Mouse (Mus musculus) midbrain, embryonic 15.5 days (tissue): ENCODE data around the gene Tmcc3. TPM values are rescaled to one million over a fixed set of nuclear protein-coding genes. Genes with fewer than 3 reads are reported as not detected.

ENCODE experiments used
- ATAC-seq: fragments of 200-750 bp; cut with Nextera tagmentation; replicated peaks from 2 replicates; pipeline ENCODE4 v1.8.0; 2017; ENCODE audit warnings: moderate TSS enrichment
- H3K27ac ChIP-seq: fragments of 300-500 bp; sonication (generic); 2 replicates; pipeline ENCODE4 v1.5.1; 2015; ENCODE audit warnings: mild to moderate bottlenecking, inconsistent platforms
- H3K27me3 ChIP-seq: fragments of 300-500 bp; sonication (generic); replicated peaks from 2 replicates; pipeline ENCODE4 v1.6.1; 2015; ENCODE audit warnings: inconsistent platforms
- H3K36me3 ChIP-seq: fragments of 300-500 bp; sonication (generic); replicated peaks from 2 replicates; pipeline ENCODE4 v1.6.1; 2015; ENCODE audit warnings: inconsistent platforms
- H3K4me1 ChIP-seq: fragments of 300-500 bp; sonication (generic); 2 replicates; pipeline ENCODE4 v1.6.1; 2015; ENCODE audit warnings: inconsistent platforms
- H3K4me2 ChIP-seq: fragments of 300-500 bp; sonication (generic); 2 replicates; pipeline ENCODE4 v1.6.1; 2015; ENCODE audit warnings: inconsistent platforms, mild to moderate bottlenecking, moderate library complexity
- H3K4me3 ChIP-seq: fragments of 300-500 bp; sonication (generic); 2 replicates; pipeline ENCODE4 v1.5.1; 2015; ENCODE audit warnings: mild to moderate bottlenecking, inconsistent platforms
- H3K9ac ChIP-seq: fragments of 300-500 bp; sonication (generic); 2 replicates; pipeline ENCODE4 v1.6.1; 2015; ENCODE audit warnings: mild to moderate bottlenecking, inconsistent platforms
- H3K9me3 ChIP-seq: fragments of 300-500 bp; sonication (generic); 2 replicates; pipeline ENCODE4 v1.6.1; 2016; ENCODE audit warnings: inconsistent platforms
- WGBS: fragments of 180-500 bp; shearing (Covaris S2); methylation state at CpG from one replicate; pipeline ENCODE4 v1.1.7; 2015; ENCODE audit warnings: mixed read lengths; 5-methylcytosine and 5-hydroxymethylcytosine counted together
- polyA plus RNA-seq: library from polyadenylated mRNA; unstranded; fragments of >200 nt; fragmentation: Nextera tagmentation; extraction: Ambion mirVana; gene quantifications from 2 replicates; pipeline ENCODE4 v1.2.1, GENCODE M21; 2015

The Tmcc3 gene
- polyA plus RNA-seq: 12.0 and 13.7 TPM in 2 replicates

DNA sequence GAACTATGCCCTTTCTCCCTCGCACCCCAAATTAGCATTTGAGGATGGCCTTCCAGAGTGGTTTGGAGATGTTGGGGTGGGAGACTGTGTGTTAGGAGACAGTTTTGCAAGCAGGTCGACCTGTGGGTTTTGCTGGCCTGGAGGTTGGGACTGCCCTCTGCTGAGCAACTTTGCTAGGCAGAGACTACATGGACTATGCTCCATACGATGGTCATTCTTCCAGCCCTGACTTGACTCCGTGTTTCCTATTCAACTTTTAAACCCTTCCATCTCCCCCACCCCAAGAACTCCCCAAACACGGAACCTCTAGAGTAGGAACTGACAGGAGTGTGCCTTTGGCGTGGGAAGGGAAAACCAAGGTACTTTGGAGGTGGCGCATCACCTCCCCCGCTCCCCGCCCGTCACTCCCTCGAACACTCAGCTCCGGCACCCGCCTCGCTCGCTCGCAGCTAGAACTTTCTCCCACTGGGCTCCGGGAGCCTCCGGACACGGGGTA, at the start of gene Tmcc3:
Gene Tmcc3 (plus strand): TSS at position 439 of the 496 bp plus-strand sequence.
- Histone ChIP-seq H3K27me3 (no peaks in the 10 kb centered on the region), H3K9me3 (no peaks in the 10 kb centered on the region), H3K9ac (peak within 1 kb of the TSS; percentile 52), H3K4me2 (peak within 1 kb of the TSS; percentile 97), H3K4me1 (peaks cover 12% of the 10 kb centered on the region), H3K27ac (no peak within 1 kb of the TSS), H3K36me3 (no peaks in the 10 kb centered on the region), H3K4me3 (peak within 1 kb of the TSS; percentile 47)
- 2% methylated on average over 19 of the region's 19 CpGs for WGBS
- ATAC-seq: peak; percentile 40

DNA sequence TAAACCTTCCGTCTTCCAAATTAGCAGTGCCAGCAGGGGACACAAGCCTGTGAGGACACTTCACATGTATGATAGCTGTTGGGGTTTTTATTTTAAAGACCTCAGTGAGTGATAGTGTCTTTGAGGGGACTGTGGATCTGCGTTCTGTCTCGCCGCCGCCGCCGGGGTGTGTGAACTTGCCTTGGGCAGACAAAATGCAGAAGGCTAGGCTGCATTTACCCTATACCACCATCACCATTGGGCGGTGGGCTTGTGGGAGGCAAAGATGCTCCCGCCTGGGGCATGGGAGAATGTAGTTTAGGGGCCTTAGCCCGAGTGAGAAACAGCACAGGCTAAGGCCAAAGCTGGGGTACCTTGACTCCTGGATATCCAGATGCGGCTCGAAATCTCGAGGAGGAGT, 49.1 kb upstream of the Tmcc3 start:
- no peak overlapping the region for H3K9ac ChIP-seq
- no peak overlapping the region for H3K27ac ChIP-seq
- H3K4me3 ChIP-seq: no peak overlapping the region
- no peaks in the 10 kb centered on the region for H3K36me3 ChIP-seq
- H3K9me3 ChIP-seq: no peaks in the 10 kb centered on the region
- H3K27me3 ChIP-seq: no peaks in the 10 kb centered on the region
- 93% methylated on average over 13 of the region's 13 CpGs for WGBS
- no peaks in the 10 kb centered on the region for H3K4me1 ChIP-seq
- ATAC-seq: no peak
- H3K4me2 ChIP-seq: no peak overlapping the region

DNA sequence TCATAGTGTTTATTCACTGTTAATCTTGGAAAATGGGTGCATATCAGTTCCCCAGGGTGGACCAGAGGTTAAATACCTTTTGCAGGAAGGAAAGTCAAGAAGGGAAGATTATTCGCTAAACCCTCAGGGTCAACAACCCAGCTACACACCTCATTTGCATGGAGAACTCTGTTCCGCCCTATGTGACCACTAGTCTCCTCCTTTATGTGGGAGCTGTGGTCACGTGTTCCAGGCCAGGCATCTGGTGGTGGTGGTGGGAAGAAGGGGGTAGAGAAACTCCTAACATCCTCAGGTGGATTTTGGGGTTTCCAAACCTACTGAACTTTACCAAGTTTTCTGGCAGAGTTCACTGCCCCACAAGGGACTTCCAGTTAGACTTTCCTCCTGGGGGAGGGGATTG, 48.5 kb upstream of the Tmcc3 start:
- Histone ChIP-seq H3K9ac (no peak overlapping the region), H3K27ac (no peak overlapping the region), H3K36me3 (no peaks in the 10 kb centered on the region), H3K27me3 (no peaks in the 10 kb centered on the region), H3K4me2 (no peak overlapping the region), H3K9me3 (no peaks in the 10 kb centered on the region), H3K4me3 (no peak overlapping the region), H3K4me1 (no peaks in the 10 kb centered on the region)
- no peak for ATAC-seq
- 77% methylated on average over 3 of the region's 3 CpGs for WGBS

DNA sequence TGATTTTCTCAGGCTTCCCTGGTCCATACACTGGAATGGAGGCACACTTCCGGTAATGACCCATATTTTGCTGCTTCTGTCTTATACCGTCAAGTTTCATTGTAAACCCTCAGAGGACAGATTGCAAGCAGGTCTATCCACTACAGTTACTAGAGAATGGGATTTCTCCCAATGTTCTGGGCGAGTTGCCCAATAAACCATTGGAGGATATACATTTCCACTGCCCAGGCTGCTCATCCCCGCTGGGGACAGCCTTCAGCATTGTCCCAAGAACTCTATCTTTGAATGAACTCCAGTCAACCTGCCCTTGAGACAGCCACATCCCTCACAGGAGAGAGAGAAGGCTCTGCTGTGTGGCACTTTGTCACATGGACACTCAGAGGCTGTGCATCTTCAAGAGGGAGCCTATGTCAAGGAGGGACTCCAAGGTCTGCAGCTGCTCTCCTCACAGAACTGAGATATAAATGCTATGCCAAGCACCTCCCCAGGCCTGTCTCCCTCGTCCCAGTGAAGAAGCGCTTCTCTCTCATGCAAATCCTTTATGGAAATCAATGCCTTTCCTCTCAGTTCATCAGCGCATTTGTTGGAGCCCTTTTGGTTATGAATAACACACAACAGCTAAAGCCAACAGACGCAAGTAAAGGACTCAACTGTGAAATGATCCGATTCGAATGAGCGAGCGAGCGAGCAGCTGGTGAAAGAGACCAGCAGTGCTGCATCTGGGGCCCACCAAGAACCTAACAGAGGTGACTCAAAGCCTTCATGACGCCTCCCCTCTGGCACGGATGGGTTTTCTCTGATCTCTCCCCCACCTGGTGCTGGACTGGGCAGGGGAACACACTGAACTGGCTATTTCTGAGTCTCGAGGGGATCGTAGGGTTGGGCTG, 45.9 kb upstream of the Tmcc3 start:
- Histone ChIP-seq H3K4me3 (no peak overlapping the region), H3K9me3 (no peaks in the 10 kb centered on the region), H3K4me1 (no peaks in the 10 kb centered on the region), H3K4me2 (no peak overlapping the region), H3K27ac (no peak overlapping the region), H3K27me3 (no peaks in the 10 kb centered on the region), H3K36me3 (no peaks in the 10 kb centered on the region), H3K9ac (no peak overlapping the region)
- no peak for ATAC-seq
- 55% methylated on average over 17 of the region's 17 CpGs for WGBS

DNA sequence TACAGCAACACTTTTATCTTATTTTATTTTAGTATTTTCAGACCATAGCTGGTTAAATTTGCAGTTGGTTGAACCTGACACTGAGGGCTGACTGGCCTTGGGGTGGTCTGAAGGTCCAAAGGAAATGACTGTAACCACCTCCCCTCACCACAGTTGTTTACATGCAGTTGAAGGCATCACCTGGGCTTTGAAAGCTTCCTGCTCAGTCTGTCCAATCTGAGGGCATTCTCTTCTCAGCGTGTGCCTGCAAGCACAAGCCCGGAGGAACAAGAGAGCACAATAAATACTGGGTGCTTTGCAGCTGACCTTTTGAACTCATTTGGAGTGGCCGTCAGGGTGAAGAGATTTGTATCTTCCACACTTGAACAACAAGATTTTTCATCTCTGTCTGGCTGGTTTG, 36.4 kb upstream of the Tmcc3 start:
- no peak overlapping the region for H3K27ac ChIP-seq
- H3K4me1 ChIP-seq: peaks cover 5% of the 10 kb centered on the region; the same call in 1 of the 2 replicates
- H3K4me2 ChIP-seq: no peak overlapping the region
- WGBS: 26% methylated on average over 3 of the region's 3 CpGs
- no peak overlapping the region for H3K9ac ChIP-seq
- H3K9me3 ChIP-seq: no peaks in the 10 kb centered on the region
- H3K4me3 ChIP-seq: no peak overlapping the region
- no peaks in the 10 kb centered on the region for H3K36me3 ChIP-seq
- H3K27me3 ChIP-seq: no peaks in the 10 kb centered on the region
- no peak for ATAC-seq

DNA sequence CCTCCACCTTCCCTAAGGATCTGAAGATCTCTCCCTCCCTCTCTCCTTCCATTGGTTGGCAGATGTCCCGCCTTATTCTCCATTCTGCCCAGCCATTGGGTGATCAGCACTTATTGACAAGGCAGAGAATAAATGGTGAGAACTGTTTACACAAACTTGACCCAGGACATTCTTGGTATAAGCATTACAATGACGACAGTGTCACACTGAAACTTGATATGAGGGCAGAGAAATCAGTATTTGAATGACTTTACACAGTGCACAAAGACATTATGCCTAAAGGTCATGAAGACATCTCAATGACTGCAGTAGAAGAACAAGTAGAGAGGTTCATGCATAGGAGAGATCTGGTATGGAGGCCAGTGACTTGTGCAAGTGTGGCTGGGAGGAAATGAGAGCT, 35.2 kb upstream of the Tmcc3 start:
- no peak overlapping the region for H3K4me2 ChIP-seq
- ATAC-seq: no peak
- no peak overlapping the region for H3K27ac ChIP-seq
- H3K9ac ChIP-seq: no peak overlapping the region
- H3K27me3 ChIP-seq: no peaks in the 10 kb centered on the region
- no peaks in the 10 kb centered on the region for H3K36me3 ChIP-seq
- H3K9me3 ChIP-seq: no peaks in the 10 kb centered on the region
- H3K4me1 ChIP-seq: peaks cover 5% of the 10 kb centered on the region; the same call in 1 of the 2 replicates
- WGBS: 55% methylated on average over 2 of the region's 2 CpGs
- no peak overlapping the region for H3K4me3 ChIP-seq

DNA sequence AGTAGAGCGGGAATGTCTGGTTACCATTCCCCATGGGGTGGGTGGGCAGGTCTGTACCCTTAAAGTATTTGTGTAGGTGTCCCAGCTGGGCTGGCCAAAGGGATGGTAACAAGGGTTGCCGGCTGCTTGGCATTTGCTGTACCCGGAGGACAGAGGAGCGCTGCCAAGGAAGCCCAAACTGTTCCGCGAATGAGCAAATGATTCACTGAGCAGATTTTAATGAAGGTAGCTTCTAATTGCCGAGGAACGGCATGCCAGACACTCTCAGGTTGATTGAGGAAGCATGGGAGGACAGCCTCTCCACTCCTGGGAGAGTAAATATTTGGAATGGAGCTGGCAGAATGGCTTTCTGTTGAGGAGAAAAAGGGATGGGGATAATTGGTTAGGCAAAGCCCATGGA, 29.6 kb upstream of the Tmcc3 start:
- Histone ChIP-seq H3K36me3 (no peaks in the 10 kb centered on the region), H3K4me1 (peaks cover 5% of the 10 kb centered on the region; the same call in 1 of the 2 replicates), H3K4me2 (no peak overlapping the region), H3K27ac (no peak overlapping the region), H3K27me3 (no peaks in the 10 kb centered on the region), H3K4me3 (no peak overlapping the region), H3K9ac (no peak overlapping the region), H3K9me3 (no peaks in the 10 kb centered on the region)
- no peak for ATAC-seq
- 79% methylated on average over 8 of the region's 8 CpGs for WGBS

DNA sequence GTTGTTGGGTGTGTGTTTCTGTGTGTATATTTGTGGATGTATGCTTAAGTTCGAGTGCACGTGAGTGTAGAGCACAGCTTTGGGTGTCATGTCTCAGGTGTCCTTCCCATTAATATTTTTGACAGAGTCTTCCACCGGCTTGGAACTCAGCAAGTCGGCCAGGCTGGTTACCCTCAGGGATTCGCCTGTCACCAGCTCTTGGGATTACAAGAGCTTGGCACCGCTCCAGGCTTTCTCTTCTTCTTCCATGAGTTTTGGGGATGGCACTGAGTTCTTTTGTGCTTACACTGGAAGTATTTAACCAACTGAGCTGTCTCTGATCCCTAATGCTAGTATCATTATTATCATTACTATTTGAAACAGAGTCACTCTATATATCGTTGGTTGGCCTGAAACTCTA, 29.0 kb upstream of the Tmcc3 start:
- H3K9ac ChIP-seq: no peak overlapping the region
- ATAC-seq: no peak
- 88% methylated on average over 7 of the region's 7 CpGs for WGBS
- peaks cover 5% of the 10 kb centered on the region; the same call in 1 of the 2 replicates for H3K4me1 ChIP-seq
- no peak overlapping the region for H3K4me3 ChIP-seq
- no peaks in the 10 kb centered on the region for H3K9me3 ChIP-seq
- no peak overlapping the region for H3K4me2 ChIP-seq
- H3K27ac ChIP-seq: no peak overlapping the region
- H3K27me3 ChIP-seq: no peaks in the 10 kb centered on the region
- H3K36me3 ChIP-seq: no peaks in the 10 kb centered on the region

DNA sequence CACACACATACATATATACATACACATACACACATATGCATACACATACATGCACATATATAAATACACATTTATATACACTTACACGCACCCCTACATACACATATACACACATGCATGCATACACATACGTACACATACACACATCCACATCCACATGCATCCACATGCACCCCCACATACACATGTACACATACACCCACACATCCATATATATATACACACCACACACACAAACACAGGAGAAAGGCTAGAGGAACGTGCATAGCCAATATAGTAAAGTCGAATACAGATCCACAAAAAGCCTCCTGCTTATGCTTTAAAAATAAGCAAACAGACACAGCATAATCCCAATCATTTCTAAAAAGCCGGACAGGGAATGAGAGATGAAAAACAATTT, 17.3 kb upstream of the Tmcc3 start:
- no peak for ATAC-seq
- H3K27ac ChIP-seq: peak overlapping the region; percentile 62
- no peaks in the 10 kb centered on the region for H3K36me3 ChIP-seq
- no peaks in the 10 kb centered on the region for H3K27me3 ChIP-seq
- WGBS: 72% methylated on average over 5 of the region's 5 CpGs
- peaks cover 14% of the 10 kb centered on the region for H3K4me1 ChIP-seq
- H3K9me3 ChIP-seq: no peaks in the 10 kb centered on the region
- H3K4me2 ChIP-seq: no peak overlapping the region
- H3K9ac ChIP-seq: no peak overlapping the region
- no peak overlapping the region for H3K4me3 ChIP-seq

DNA sequence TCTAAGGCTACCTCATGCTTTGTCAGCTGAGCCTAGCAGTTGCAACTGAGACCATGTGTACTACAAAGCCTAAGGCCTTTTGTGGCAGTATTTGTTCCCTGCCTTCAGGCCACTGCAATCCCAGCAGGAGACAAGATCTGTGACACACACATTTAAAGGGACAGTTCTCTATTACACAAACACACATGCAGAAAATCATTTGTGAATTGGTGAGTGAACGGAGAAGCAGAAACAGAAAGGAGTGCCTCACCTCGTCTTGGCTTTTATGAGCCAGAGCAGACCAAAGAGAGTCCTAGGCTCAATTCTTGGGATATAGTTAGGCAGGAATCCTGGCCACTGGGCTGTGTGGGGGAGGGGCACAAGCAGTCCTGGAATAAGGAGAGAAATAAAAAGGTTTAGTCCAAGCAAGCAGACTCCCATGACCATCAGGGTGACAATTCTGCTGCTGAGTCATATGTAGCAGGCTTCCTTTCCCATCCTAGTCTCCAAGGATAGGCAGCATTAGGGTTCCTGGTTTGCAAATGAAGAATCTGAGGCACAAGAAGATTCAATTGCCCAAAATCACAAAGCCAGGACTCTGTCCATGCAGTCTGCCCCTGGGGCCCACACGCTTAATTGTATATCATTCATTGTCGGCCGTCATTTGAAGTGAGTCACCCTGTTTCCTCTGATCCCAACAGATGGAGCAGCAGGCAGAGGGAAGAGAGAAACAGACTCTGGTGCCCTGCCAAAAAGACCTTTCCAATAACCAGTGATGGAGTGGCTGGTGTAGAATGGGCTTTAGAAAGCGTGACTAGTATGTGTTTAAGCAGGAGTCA, 16.6 kb upstream of the Tmcc3 start:
- Histone ChIP-seq H3K4me2 (no peak overlapping the region), H3K4me1 (peaks cover 14% of the 10 kb centered on the region), H3K36me3 (no peaks in the 10 kb centered on the region), H3K27ac (peak overlapping the region; percentile 62), H3K9ac (no peak overlapping the region), H3K9me3 (no peaks in the 10 kb centered on the region), H3K27me3 (no peaks in the 10 kb centered on the region), H3K4me3 (no peak overlapping the region)
- 25% methylated on average over 6 of the region's 6 CpGs for WGBS
- peak; percentile 57 for ATAC-seq

DNA sequence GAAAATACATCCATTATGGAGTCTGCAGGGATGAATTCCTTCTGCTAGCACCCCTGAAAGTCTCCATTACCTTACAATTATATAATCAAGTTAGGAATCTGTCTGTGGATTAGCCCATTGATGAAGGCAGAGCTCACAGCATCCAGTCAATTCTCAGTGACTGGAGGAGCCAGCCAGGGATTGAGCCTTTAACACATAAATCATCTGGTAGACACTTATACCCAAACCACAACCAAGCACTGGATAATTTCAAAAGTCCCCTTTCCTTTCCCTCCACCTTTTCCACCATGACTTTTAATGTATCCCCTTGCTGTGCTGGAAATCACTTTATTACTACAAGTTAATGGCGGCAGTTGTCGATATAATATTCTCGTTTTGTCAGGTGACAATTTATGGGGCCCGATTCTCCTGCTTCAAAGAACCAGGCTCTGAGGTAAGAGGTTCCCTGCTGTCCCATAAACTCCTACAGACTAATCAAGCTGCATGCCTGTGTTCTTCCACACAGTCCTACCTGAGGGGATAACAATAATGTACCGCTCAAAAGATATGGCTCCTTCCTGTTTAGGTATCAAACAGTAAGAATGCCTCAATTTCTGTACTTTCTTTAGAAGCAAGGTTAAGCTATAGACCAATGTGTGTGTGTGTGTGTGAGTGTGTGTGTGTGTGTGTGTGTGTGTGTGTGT, 15.7 kb upstream of the Tmcc3 start:
- no peaks in the 10 kb centered on the region for H3K36me3 ChIP-seq
- 94% methylated on average over 5 of the region's 5 CpGs for WGBS
- no peaks in the 10 kb centered on the region for H3K27me3 ChIP-seq

DNA sequence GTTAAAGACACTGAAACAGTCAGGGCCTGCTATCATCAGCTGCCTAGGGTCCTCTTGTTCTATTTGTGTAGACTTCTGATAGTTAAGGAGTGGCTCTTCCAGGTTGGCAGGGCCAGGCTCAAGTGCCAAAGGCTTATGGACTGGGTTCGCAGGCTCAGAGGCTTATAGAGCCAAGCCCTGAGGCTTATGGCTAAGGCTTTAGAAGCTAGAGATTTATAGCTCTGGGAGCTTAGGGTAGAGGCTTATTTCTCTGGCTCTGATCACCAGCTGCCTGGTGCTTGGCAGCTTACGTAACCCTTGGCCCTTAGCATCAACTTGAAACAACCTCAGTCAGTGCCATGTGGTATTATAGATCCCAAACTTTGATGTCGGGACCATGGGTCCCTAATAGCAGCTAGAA, 13.3 kb upstream of the Tmcc3 start, which contains the start of gene Gm4792:
Gene Gm4792 (minus strand): TSS at position 233 of the 400 bp plus-strand sequence.
- Histone ChIP-seq H3K4me3 (no peak within 1 kb of the TSS), H3K4me2 (no peak within 1 kb of the TSS), H3K9me3 (no peaks in the 10 kb centered on the region), H3K27ac (no peak within 1 kb of the TSS), H3K9ac (no peak within 1 kb of the TSS), H3K36me3 (no peaks in the 10 kb centered on the region), H3K27me3 (no peaks in the 10 kb centered on the region), H3K4me1 (peaks cover 14% of the 10 kb centered on the region)
- ATAC-seq: no peak
- 64% methylated on average over 3 of the region's 3 CpGs for WGBS

More for the DNA sequence above, 15.7 kb upstream of the Tmcc3 start:
- no peak overlapping the region for H3K4me3 ChIP-seq
- H3K4me1 ChIP-seq: peaks cover 14% of the 10 kb centered on the region
- peak overlapping the region; percentile 62; the same call in 1 of the 2 replicates for H3K27ac ChIP-seq
- no peak overlapping the region for H3K9ac ChIP-seq
- H3K9me3 ChIP-seq: no peaks in the 10 kb centered on the region
- no peak overlapping the region for H3K4me2 ChIP-seq
- ATAC-seq: no peak
